Mouse (Mus musculus): ENCODE measurements around the gene Mpped1. TPM values are rescaled to one million over a fixed set of nuclear protein-coding genes. Genes with fewer than 3 reads are reported as not detected.

The Mpped1 gene
- total and polyA plus RNA-seq, 3 experiments, result not detected

- H3K36me3 ChIP-seq (ENCODE audit: control insufficient read depth in 1 of 2, insufficient read depth in 2 of 2, low read length in 2 of 2), result no peaks in the 10 kb centered on the region
- no peaks in the 10 kb centered on the region for H3K9me3 ChIP-seq (replicated peaks; ENCODE audit: insufficient read depth, low read length)
- no peak overlapping the region for H3K4me3 ChIP-seq (ENCODE audit: control insufficient read depth in 1 of 2, insufficient read depth in 1 of 2, low read depth in 2 of 2, low read length in 2 of 2)
- H3K9ac ChIP-seq (ENCODE audit: control insufficient read depth, low read depth, low read length, poor library complexity, severe bottlenecking), result no peak overlapping the region
- no peaks in the 10 kb centered on the region for H3K79me2 ChIP-seq (ENCODE audit: control insufficient read depth, insufficient read depth, low read length, poor library complexity)
- no peak overlapping the region for H3K27ac ChIP-seq (ENCODE audit: control insufficient read depth, low read depth, low read length)
- no peaks in the 10 kb centered on the region for H3K4me1 ChIP-seq (ENCODE audit: control insufficient read depth in 1 of 2, insufficient read depth in 2 of 2, low read length in 2 of 2)
- H3K27me3 ChIP-seq (ENCODE audit: control insufficient read depth in 1 of 2, insufficient read depth in 2 of 2, low read length in 2 of 2), result no peaks in the 10 kb centered on the region
- TF ChIP-seq TAL1 (IDR thresholded peaks at IDR 0.05; ENCODE audit: low read length), result no peak
- TF ChIP-seq NRF1 (IDR thresholded peaks at IDR 0.05; ENCODE audit: insufficient read depth, low read depth, low read length, poor library complexity, severe bottlenecking), result no peak
- no peak for TF ChIP-seq TBP (IDR thresholded peaks at IDR 0.05; ENCODE audit: low read depth, low read length)
- no peak for TF ChIP-seq USF2 (IDR thresholded peaks at IDR 0.05; ENCODE audit: borderline replicate concordance in 1 of 2, insufficient read depth in 1 of 2, low read depth in 1 of 2, low read length in 2 of 2)
- no peak for TF ChIP-seq MAZ (IDR thresholded peaks at IDR 0.05; ENCODE audit: low read depth, low read length)
- TF ChIP-seq GABPA (IDR thresholded peaks at IDR 0.05; ENCODE audit: low read depth, low read length), result no peak
- no peak for TF ChIP-seq MYB (IDR thresholded peaks at IDR 0.05; ENCODE audit: low read depth, low read length)
- no peak for TF ChIP-seq POLR2AphosphoS2 (IDR thresholded peaks at IDR 0.05; ENCODE audit: low read length)
- no peak for TF ChIP-seq BHLHE40 (IDR thresholded peaks at IDR 0.05; ENCODE audit: borderline replicate concordance, low read depth, low read length)
- TF ChIP-seq CHD2 (IDR thresholded peaks at IDR 0.05; ENCODE audit: low read length), result no peak
- no peak for TF ChIP-seq HCFC1 (IDR thresholded peaks at IDR 0.05; ENCODE audit: low read depth, low read length)
- TF ChIP-seq ZKSCAN1 (IDR thresholded peaks at IDR 0.05; ENCODE audit: low read depth, low read length), result no peak
- no peak for TF ChIP-seq RAD21 (IDR thresholded peaks at IDR 0.05; ENCODE audit: low read depth, low read length)
- no peak for TF ChIP-seq KAT2A (conservative IDR thresholded peaks at IDR 0.05; ENCODE audit: low read depth, low read length)
- no peak for TF ChIP-seq TCF12 (IDR thresholded peaks at IDR 0.05; ENCODE audit: low read depth, low read length)
- no peak for DNase-seq (ENCODE audit: low read depth, low spot score)
These were observed 37.2 kb upstream of the Mpped1 start for GRCm38 (mm10) chr15:83742018-83742417.

GRCm38 (mm10) chr15:83746311-83746710 is 33.0 kb upstream of the Mpped1 start:
- no peak for DNase-seq (ENCODE audit: low read depth, low spot score)

More at GRCm38 (mm10) chr15:83746311-83746710, 33.0 kb upstream of the Mpped1 start:
- no peaks in the 10 kb centered on the region for H3K79me2 ChIP-seq (ENCODE audit: control insufficient read depth, insufficient read depth, low read length, poor library complexity)
- H3K36me3 ChIP-seq (ENCODE audit: control insufficient read depth in 1 of 2, insufficient read depth in 2 of 2, low read length in 2 of 2), result no peaks in the 10 kb centered on the region
- H3K9me3 ChIP-seq (replicated peaks; ENCODE audit: insufficient read depth, low read length), result no peaks in the 10 kb centered on the region
- H3K4me1 ChIP-seq (ENCODE audit: control insufficient read depth in 1 of 2, insufficient read depth in 2 of 2, low read length in 2 of 2), result no peaks in the 10 kb centered on the region
- H3K27ac ChIP-seq (ENCODE audit: control insufficient read depth, low read depth, low read length), result no peak overlapping the region
- H3K9ac ChIP-seq (ENCODE audit: control insufficient read depth, low read depth, low read length, poor library complexity, severe bottlenecking), result no peak overlapping the region
- no peak overlapping the region for H3K4me3 ChIP-seq (ENCODE audit: control insufficient read depth in 1 of 2, insufficient read depth in 1 of 2, low read depth in 2 of 2, low read length in 2 of 2)
- TF ChIP-seq ZKSCAN1 (IDR thresholded peaks at IDR 0.05; ENCODE audit: low read depth, low read length) (no peak), BHLHE40 (IDR thresholded peaks at IDR 0.05; ENCODE audit: borderline replicate concordance, low read depth, low read length) (no peak), POLR2AphosphoS2 (IDR thresholded peaks at IDR 0.05; ENCODE audit: low read length) (no peak), NRF1 (IDR thresholded peaks at IDR 0.05; ENCODE audit: insufficient read depth, low read depth, low read length, poor library complexity, severe bottlenecking) (no peak), MAZ (IDR thresholded peaks at IDR 0.05; ENCODE audit: low read depth, low read length) (no peak), EP300 (IDR thresholded peaks at IDR 0.05; ENCODE audit: low read depth in 1 of 2, low read length in 2 of 2) (no peak), MAFK (IDR thresholded peaks at IDR 0.05; ENCODE audit: borderline replicate concordance, low read depth, low read length) (no peak), CHD2 (IDR thresholded peaks at IDR 0.05; ENCODE audit: low read length) (no peak), HCFC1 (IDR thresholded peaks at IDR 0.05; ENCODE audit: low read depth, low read length) (no peak), MXI1 (IDR thresholded peaks at IDR 0.05; ENCODE audit: low read depth, low read length) (no peak), MYC (IDR thresholded peaks at IDR 0.05; ENCODE audit: low read depth, low read length) (no peak), TBP (IDR thresholded peaks at IDR 0.05; ENCODE audit: low read depth, low read length) (no peak), GATA1 (IDR thresholded peaks at IDR 0.05; ENCODE audit: low read depth, low read length) (no peak), CHD1 (IDR thresholded peaks at IDR 0.05; ENCODE audit: low read depth, low read length) (no peak), UBTF (IDR thresholded peaks at IDR 0.05; ENCODE audit: borderline replicate concordance, insufficient read depth, low read depth, low read length) (no peak), JUND (IDR thresholded peaks at IDR 0.05; ENCODE audit: low read depth, low read length) (no peak), KAT2A (conservative IDR thresholded peaks at IDR 0.05; ENCODE audit: low read depth, low read length) (no peak), ZNF384 (IDR thresholded peaks at IDR 0.05; ENCODE audit: low read depth, low read length) (no peak)
- no peaks in the 10 kb centered on the region for H3K27me3 ChIP-seq (ENCODE audit: control insufficient read depth in 1 of 2, insufficient read depth in 2 of 2, low read length in 2 of 2)

Measured in MEL (cell line).